Mouse (Mus musculus): Measurements from ENCODE around the gene Ulbp1. TPM values are rescaled to one million over a fixed set of nuclear protein-coding genes. Genes with fewer than 3 reads are reported as not detected.
"Not testable (repeated sequence)": the region's sequence is repeated elsewhere in the genome, so short reads cannot be mapped to it uniquely, and the experiment has no call there.

Gene Ulbp1
- polyA plus RNA-seq (2014; fragmentation: Nextera tagmentation; extraction: Ambion mirVana) = 9.3 and 9.4 TPM in 2 replicates

- H3K9me3 ChIP-seq (replicated peaks; ENCODE audit: control insufficient read depth, low read length) = no peaks in the 10 kb centered on the region
- peaks cover 3% of the 10 kb centered on the region; the same call in 1 of the 2 replicates for H3K4me1 ChIP-seq (ENCODE audit: control insufficient read depth, insufficient read depth, low read length)
- peak; percentile 69 for ATAC-seq (replicated peaks; ENCODE audit: insufficient number of reproducible peaks, low FRiP score, low TSS enrichment)
- H3K36me3 ChIP-seq (ENCODE audit: control insufficient read depth, insufficient read depth, low read length) = no peaks in the 10 kb centered on the region
- H3K4me2 ChIP-seq = peak within 1 kb of the TSS; percentile 54
- no peak within 1 kb of the TSS for H3K27ac ChIP-seq (ENCODE audit: low read depth, low read length)
- no peaks in the 10 kb centered on the region for H3K27me3 ChIP-seq (ENCODE audit: control insufficient read depth, insufficient read depth, low read length)
- 32% methylated on average over 13 of the region's 13 CpGs for WGBS (ENCODE audit: insufficient replicate concordance)
- H3K4me3 ChIP-seq (ENCODE audit: low read depth, low read length) = peak within 1 kb of the TSS; percentile 25
- H3K9ac ChIP-seq (ENCODE audit: low read depth, low read length) = peak within 1 kb of the TSS; percentile 43
These were observed at the start of gene Ulbp1 for GRCm38 (mm10) chr10:7473197-7473889. Gene Ulbp1, minus strand, starts transcription at chr10:7473638.

GRCm38 (mm10) chr10:7498180-7498579 is 24.7 kb upstream of the Ulbp1 start:
- not testable (repeated sequence) for ATAC-seq (replicated peaks; ENCODE audit: insufficient number of reproducible peaks, low FRiP score, low TSS enrichment); H3K4me1 ChIP-seq (ENCODE audit: control insufficient read depth, insufficient read depth, low read length); H3K9ac ChIP-seq (ENCODE audit: low read depth, low read length); H3K36me3 ChIP-seq (ENCODE audit: control insufficient read depth, insufficient read depth, low read length); H3K27me3 ChIP-seq (ENCODE audit: control insufficient read depth, insufficient read depth, low read length); H3K9me3 ChIP-seq (replicated peaks; ENCODE audit: control insufficient read depth, low read length); H3K27ac ChIP-seq (ENCODE audit: low read depth, low read length); H3K4me2 ChIP-seq; H3K4me3 ChIP-seq (ENCODE audit: low read depth, low read length)
- 24% methylated on average over 1 of the region's 1 CpGs for WGBS (ENCODE audit: insufficient replicate concordance)

- not testable (repeated sequence) for H3K4me1 ChIP-seq (ENCODE audit: control insufficient read depth, insufficient read depth, low read length); H3K36me3 ChIP-seq (ENCODE audit: control insufficient read depth, insufficient read depth, low read length); ATAC-seq (replicated peaks; ENCODE audit: insufficient number of reproducible peaks, low FRiP score, low TSS enrichment); H3K27me3 ChIP-seq (ENCODE audit: control insufficient read depth, insufficient read depth, low read length); H3K27ac ChIP-seq (ENCODE audit: low read depth, low read length); H3K9me3 ChIP-seq (replicated peaks; ENCODE audit: control insufficient read depth, low read length)
- WGBS (ENCODE audit: insufficient replicate concordance) = 9% methylated on average over 10 of the region's 10 CpGs
- H3K4me3 ChIP-seq (ENCODE audit: low read depth, low read length) = peak overlapping the region; percentile 18; the same call in 1 of the 2 replicates
- H3K4me2 ChIP-seq = peak overlapping the region; percentile 57
- H3K9ac ChIP-seq (ENCODE audit: low read depth, low read length) = 0 out of 2 replicates have a peak overlapping the region, but pooled peaks have one; percentile 28
These were observed 18.9 kb upstream of the Ulbp1 start for GRCm38 (mm10) chr10:7492384-7492783.

- no peaks in the 10 kb centered on the region for H3K4me1 ChIP-seq (ENCODE audit: control insufficient read depth, insufficient read depth, low read length)
- no peak overlapping the region for H3K4me2 ChIP-seq
- 51% methylated on average over 4 of the region's 4 CpGs for WGBS (ENCODE audit: insufficient replicate concordance)
- H3K27me3 ChIP-seq (ENCODE audit: control insufficient read depth, insufficient read depth, low read length) = no peaks in the 10 kb centered on the region
- H3K36me3 ChIP-seq (ENCODE audit: control insufficient read depth, insufficient read depth, low read length) = no peaks in the 10 kb centered on the region
- H3K27ac ChIP-seq (ENCODE audit: low read depth, low read length) = no peak overlapping the region
- no peak overlapping the region for H3K9ac ChIP-seq (ENCODE audit: low read depth, low read length)
- no peak overlapping the region for H3K4me3 ChIP-seq (ENCODE audit: low read depth, low read length)
- no peak for ATAC-seq (replicated peaks; ENCODE audit: insufficient number of reproducible peaks, low FRiP score, low TSS enrichment)
- H3K9me3 ChIP-seq (replicated peaks; ENCODE audit: control insufficient read depth, low read length) = no peaks in the 10 kb centered on the region
These were observed 10.2 kb upstream of the Ulbp1 start for GRCm38 (mm10) chr10:7483650-7484049.

- H3K9me3 ChIP-seq (replicated peaks; ENCODE audit: control insufficient read depth, low read length); ATAC-seq (replicated peaks; ENCODE audit: insufficient number of reproducible peaks, low FRiP score, low TSS enrichment); H3K4me2 ChIP-seq; H3K4me1 ChIP-seq (ENCODE audit: control insufficient read depth, insufficient read depth, low read length); H3K4me3 ChIP-seq (ENCODE audit: low read depth, low read length); H3K27ac ChIP-seq (ENCODE audit: low read depth, low read length); H3K9ac ChIP-seq (ENCODE audit: low read depth, low read length); H3K36me3 ChIP-seq (ENCODE audit: control insufficient read depth, insufficient read depth, low read length); H3K27me3 ChIP-seq (ENCODE audit: control insufficient read depth, insufficient read depth, low read length): not testable (repeated sequence)
- WGBS (ENCODE audit: insufficient replicate concordance) = 84% methylated on average over 7 of the region's 13 CpGs
These were observed 787 bp upstream of the Ulbp1 start for GRCm38 (mm10) chr10:7474225-7474624.

- 0 out of 2 replicates have a peak, but pooled peaks cover 3% of the 10 kb centered on the region for H3K36me3 ChIP-seq (ENCODE audit: control insufficient read depth, insufficient read depth, low read length)
- H3K27me3 ChIP-seq (ENCODE audit: control insufficient read depth, insufficient read depth, low read length) = no peaks in the 10 kb centered on the region
- WGBS (ENCODE audit: insufficient replicate concordance) = 48% methylated on average over 3 of the region's 3 CpGs
- peak overlapping the region; percentile 18 for H3K4me3 ChIP-seq (ENCODE audit: low read depth, low read length)
- peak overlapping the region; percentile 34 for H3K4me2 ChIP-seq
- H3K9ac ChIP-seq (ENCODE audit: low read depth, low read length) = 0 out of 2 replicates have a peak overlapping the region, but pooled peaks have one; percentile 39
- ATAC-seq (replicated peaks; ENCODE audit: insufficient number of reproducible peaks, low FRiP score, low TSS enrichment) = no peak
- peaks cover 3% of the 10 kb centered on the region; the same call in 1 of the 2 replicates for H3K4me1 ChIP-seq (ENCODE audit: control insufficient read depth, insufficient read depth, low read length)
- H3K9me3 ChIP-seq (replicated peaks; ENCODE audit: control insufficient read depth, low read length) = no peaks in the 10 kb centered on the region
- no peak overlapping the region for H3K27ac ChIP-seq (ENCODE audit: low read depth, low read length)
These were observed 1.8 kb downstream of the Ulbp1 start for GRCm38 (mm10) chr10:7471664-7472063.

GRCm38 (mm10) chr10:7470457-7470856 is 3.0 kb downstream of the Ulbp1 start:
- Histone ChIP-seq H3K9me3 (replicated peaks; ENCODE audit: control insufficient read depth, low read length) (no peaks in the 10 kb centered on the region), H3K36me3 (ENCODE audit: control insufficient read depth, insufficient read depth, low read length) (0 out of 2 replicates have a peak, but pooled peaks cover 3% of the 10 kb centered on the region), H3K4me2 (peak overlapping the region; percentile 52), H3K9ac (ENCODE audit: low read depth, low read length) (no peak overlapping the region), H3K4me3 (ENCODE audit: low read depth, low read length) (peak overlapping the region; percentile 35), H3K4me1 (ENCODE audit: control insufficient read depth, insufficient read depth, low read length) (peaks cover 3% of the 10 kb centered on the region; the same call in 1 of the 2 replicates), H3K27ac (ENCODE audit: low read depth, low read length) (no peak overlapping the region), H3K27me3 (ENCODE audit: control insufficient read depth, insufficient read depth, low read length) (no peaks in the 10 kb centered on the region)
- WGBS (ENCODE audit: insufficient replicate concordance) = 10% methylated on average over 7 of the region's 7 CpGs
- 0 out of 2 replicates have a peak, but pooled peaks have one; percentile 35 for ATAC-seq (replicated peaks; ENCODE audit: insufficient number of reproducible peaks, low FRiP score, low TSS enrichment)

GRCm38 (mm10) chr10:7469716-7470414 is 3.6 kb downstream of the Ulbp1 start:
- peak overlapping the region; percentile 35 for H3K4me3 ChIP-seq (ENCODE audit: low read depth, low read length)
- WGBS (ENCODE audit: insufficient replicate concordance) = 2% methylated on average over 7 of the region's 7 CpGs
- H3K9ac ChIP-seq (ENCODE audit: low read depth, low read length); ATAC-seq (replicated peaks; ENCODE audit: insufficient number of reproducible peaks, low FRiP score, low TSS enrichment); H3K27me3 ChIP-seq (ENCODE audit: control insufficient read depth, insufficient read depth, low read length); H3K36me3 ChIP-seq (ENCODE audit: control insufficient read depth, insufficient read depth, low read length); H3K27ac ChIP-seq (ENCODE audit: low read depth, low read length); H3K4me1 ChIP-seq (ENCODE audit: control insufficient read depth, insufficient read depth, low read length); H3K9me3 ChIP-seq (replicated peaks; ENCODE audit: control insufficient read depth, low read length): not testable (repeated sequence)
- peak overlapping the region; percentile 52 for H3K4me2 ChIP-seq

All from heart, embryonic 11.5 days (tissue).